Mouse (Mus musculus): ENCODE measurements at regions not wholly inside any gene's neighbourhood (a gene's known extent, or its start where the extent isn't known, plus 50 kb on each side); places are given as distances from the start of the nearest gene placed in this dataset.

DNA sequence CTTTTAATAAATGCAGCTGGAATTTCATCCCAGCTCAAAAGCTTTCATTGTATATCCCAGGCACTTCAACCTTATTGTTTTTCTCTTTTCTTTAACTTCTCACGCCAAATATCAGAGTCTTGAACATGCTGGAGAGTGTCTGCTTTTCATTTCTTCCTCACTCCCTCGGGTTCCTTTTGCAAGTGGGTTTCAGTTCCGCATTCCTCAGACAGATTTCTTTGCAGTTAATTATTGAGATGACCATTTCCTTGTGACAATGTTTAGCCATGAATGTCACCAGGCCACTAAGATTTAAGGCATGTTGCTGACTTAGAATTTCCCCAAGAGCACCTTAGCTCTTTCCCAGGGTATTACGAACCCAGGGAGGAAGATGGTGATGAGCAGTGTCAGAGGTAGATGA lies 417.6 kb upstream of the Rgma start:
- in situ Hi-C loops (cut with MboI; ENCODE audit: low pct_unique_long_range_greater_than_20kb), result no loop called here
- ChIA-PET POLR2A (no interaction called here), CTCF (interaction anchor here (1.0 kb wide), 1 partner anchor 513 kb away, joined by 3 read pairs; no protein-coding TSS in a partner anchor)
- no peak for ATAC-seq
- no peaks in the 10 kb centered on the region for H3K27me3 ChIP-seq
- no peak for TF ChIP-seq CTCF (IDR thresholded peaks at IDR 0.05)
- DNase-seq (ENCODE audit: low read depth, low spot score), result no peak

- ChIA-PET CTCF (interaction anchor here (1.0 kb wide), 1 partner anchor 16 kb away, joined by 4 read pairs; no protein-coding TSS in a partner anchor), POLR2A (no interaction called here)
- ATAC-seq, result no peak
- H3K27me3 ChIP-seq, result no peaks in the 10 kb centered on the region
- no peak for TF ChIP-seq CTCF (IDR thresholded peaks at IDR 0.05)
- in situ Hi-C loops (cut with MboI; ENCODE audit: low pct_unique_long_range_greater_than_20kb), result no loop called here
- DNase-seq (ENCODE audit: low read depth, low spot score), result no peak
Measured at GRCm38 (mm10) chr7:72961321-72961720, 414.0 kb upstream of the Rgma start.

GRCm38 (mm10) chr7:72962815-72963214 lies 412.5 kb upstream of the Rgma start:
- POLR2A ChIA-PET, result no interaction called here
- DNase-seq (ENCODE audit: low read depth, low spot score), result no peak
- TF ChIP-seq CTCF (IDR thresholded peaks at IDR 0.05), result no peak
- ATAC-seq, result no peak
- in situ Hi-C loops (cut with MboI; ENCODE audit: low pct_unique_long_range_greater_than_20kb), result no loop called here
- no peaks in the 10 kb centered on the region for H3K27me3 ChIP-seq
- CTCF ChIA-PET, result no interaction called here

GRCm38 (mm10) chr7:72963908-72964307 lies 411.4 kb upstream of the Rgma start:
- H3K27me3 ChIP-seq, result no peaks in the 10 kb centered on the region
- no peak for DNase-seq (ENCODE audit: low read depth, low spot score)
- no peak for TF ChIP-seq CTCF (IDR thresholded peaks at IDR 0.05)
- in situ Hi-C loops (cut with MboI; ENCODE audit: low pct_unique_long_range_greater_than_20kb), result no loop called here
- ChIA-PET POLR2A (no interaction called here), CTCF (interaction anchor here (1.2 kb wide), 1 partner anchor 39 kb away, joined by 3 read pairs; no protein-coding TSS in a partner anchor)
- no peak for ATAC-seq

- CTCF ChIA-PET, result no interaction called here
- DNase-seq (ENCODE audit: low read depth, low spot score) (no peak), ATAC-seq (no peak)
- POLR2A ChIA-PET, result no interaction called here
- H3K27me3 ChIP-seq, result no peaks in the 10 kb centered on the region
- in situ Hi-C loops (cut with MboI; ENCODE audit: low pct_unique_long_range_greater_than_20kb), result no loop called here
- TF ChIP-seq CTCF (IDR thresholded peaks at IDR 0.05), result no peak
Measured at GRCm38 (mm10) chr7:72968193-72968592, 407.1 kb upstream of the Rgma start.

DNA sequence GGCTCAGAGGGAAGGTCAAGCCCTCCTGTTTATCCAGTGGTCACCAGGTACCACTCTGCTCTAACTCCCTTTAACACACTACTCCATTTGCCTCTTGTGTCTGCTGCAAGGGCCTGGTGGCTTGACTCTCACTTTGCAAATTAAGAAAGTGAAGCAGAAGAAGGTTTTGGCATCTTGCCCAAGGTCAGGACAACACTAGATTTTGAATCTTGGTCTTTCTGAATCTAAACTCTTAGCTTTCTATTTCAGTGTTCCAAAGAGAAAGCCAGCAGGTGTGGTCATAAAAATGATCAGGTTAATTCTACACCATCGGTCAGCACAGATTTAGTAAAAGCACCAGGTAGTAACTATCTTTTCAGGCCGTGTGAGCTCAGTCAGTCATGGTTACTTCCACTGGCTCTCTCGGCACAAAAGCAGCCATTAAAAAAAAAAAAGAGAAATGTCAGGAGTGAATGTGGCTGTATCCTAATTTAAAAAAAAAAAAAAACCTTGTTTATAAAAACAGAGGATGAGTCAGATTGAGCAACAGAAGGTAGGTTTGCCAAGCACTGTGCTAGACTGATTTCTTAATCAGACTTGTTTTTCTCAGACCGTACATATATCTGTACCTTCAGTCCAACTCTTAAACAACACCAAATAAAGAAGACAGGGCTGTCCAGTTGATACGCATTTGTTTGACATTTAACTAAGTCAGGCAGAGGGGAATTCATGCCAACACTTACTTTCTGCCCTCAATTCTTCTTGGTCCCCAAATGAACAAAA lies 403.6 kb upstream of the Rgma start:
- POLR2A ChIA-PET, result no interaction called here
- ATAC-seq (no peak), DNase-seq (ENCODE audit: low read depth, low spot score) (no peak)

GRCm38 (mm10) chr7:72972397-72972796 lies 402.9 kb upstream of the Rgma start:
- ChIA-PET POLR2A (no interaction called here), CTCF (no interaction called here)
- H3K27me3 ChIP-seq, result no peaks in the 10 kb centered on the region
- in situ Hi-C loops (cut with MboI; ENCODE audit: low pct_unique_long_range_greater_than_20kb), result no loop called here
- no peak for ATAC-seq
- no peak for TF ChIP-seq CTCF (IDR thresholded peaks at IDR 0.05)
- DNase-seq (ENCODE audit: low read depth, low spot score), result no peak

More for the DNA sequence above, 403.6 kb upstream of the Rgma start:
- in situ Hi-C loops (cut with MboI; ENCODE audit: low pct_unique_long_range_greater_than_20kb), result no loop called here
- TF ChIP-seq CTCF (IDR thresholded peaks at IDR 0.05), result no peak
- H3K27me3 ChIP-seq, result no peaks in the 10 kb centered on the region
- CTCF ChIA-PET, result no interaction called here

GRCm38 (mm10) chr7:72973771-72974170 lies 401.5 kb upstream of the Rgma start:
- ATAC-seq, result no peak
- TF ChIP-seq CTCF (IDR thresholded peaks at IDR 0.05), result no peak
- in situ Hi-C loops (cut with MboI; ENCODE audit: low pct_unique_long_range_greater_than_20kb), result no loop called here
- POLR2A ChIA-PET, result no interaction called here
- no peak for DNase-seq (ENCODE audit: low read depth, low spot score)
- H3K27me3 ChIP-seq, result no peaks in the 10 kb centered on the region
- CTCF ChIA-PET, result no interaction called here

GRCm38 (mm10) chr7:72974384-72974783 lies 400.9 kb upstream of the Rgma start:
- TF ChIP-seq CTCF (IDR thresholded peaks at IDR 0.05), result no peak
- in situ Hi-C loops (cut with MboI; ENCODE audit: low pct_unique_long_range_greater_than_20kb), result no loop called here

DNA sequence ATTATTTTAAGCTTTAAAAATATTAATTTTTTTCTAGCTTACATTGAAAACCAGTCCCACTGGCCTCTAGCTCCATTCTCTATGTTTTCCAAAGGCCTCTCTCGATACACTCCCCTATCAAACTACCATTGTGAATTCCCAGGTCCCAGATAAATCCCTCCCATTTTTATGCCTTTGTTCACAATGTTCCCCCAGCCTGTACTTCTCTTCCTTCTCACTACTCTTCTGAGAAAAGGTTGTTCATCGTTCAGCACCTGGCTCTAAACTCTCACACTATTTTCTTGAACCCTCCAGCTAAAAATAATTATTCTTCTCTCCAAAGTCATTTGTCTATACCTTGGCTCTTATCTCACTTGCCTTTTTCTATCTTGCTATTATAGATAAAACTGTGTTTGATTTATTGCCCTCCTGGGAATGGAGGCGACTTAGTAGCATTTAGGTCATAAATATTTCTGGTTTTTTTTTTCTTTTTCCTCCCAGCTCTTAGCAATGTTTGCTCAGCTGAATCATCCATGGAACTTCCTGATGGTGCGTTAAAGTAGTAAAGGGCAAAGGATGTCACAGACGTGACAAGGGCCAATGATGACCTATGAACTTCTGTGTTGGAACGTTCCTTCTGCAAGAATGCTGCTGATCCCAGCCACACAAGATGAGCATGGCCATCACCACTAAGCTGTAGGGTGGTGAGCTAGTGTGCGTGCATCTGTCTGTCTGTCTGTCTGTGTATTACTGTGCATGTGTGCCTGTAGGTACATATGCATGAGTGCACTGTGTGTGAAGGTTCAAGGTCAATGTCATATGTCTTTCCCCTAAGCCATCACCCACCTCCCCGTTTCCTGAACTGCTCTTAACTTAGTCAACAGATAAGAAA lies 384.5 kb upstream of the Rgma start:
- in situ Hi-C loops (cut with MboI; ENCODE audit: low pct_unique_long_range_greater_than_20kb), result no loop called here
- no peak for TF ChIP-seq CTCF (IDR thresholded peaks at IDR 0.05)
- no peak for DNase-seq (ENCODE audit: low read depth, low spot score)
- ChIA-PET CTCF (interaction anchor here (1.4 kb wide), 1 partner anchor 103 kb away, joined by 4 read pairs; no protein-coding TSS in a partner anchor), POLR2A (no interaction called here)
- no peak for ATAC-seq
- no peaks in the 10 kb centered on the region for H3K27me3 ChIP-seq

More at GRCm38 (mm10) chr7:72974384-72974783, 400.9 kb upstream of the Rgma start:
- ChIA-PET CTCF (no interaction called here), POLR2A (no interaction called here)
- ATAC-seq (no peak), DNase-seq (ENCODE audit: low read depth, low spot score) (no peak)
- H3K27me3 ChIP-seq, result no peaks in the 10 kb centered on the region

DNA sequence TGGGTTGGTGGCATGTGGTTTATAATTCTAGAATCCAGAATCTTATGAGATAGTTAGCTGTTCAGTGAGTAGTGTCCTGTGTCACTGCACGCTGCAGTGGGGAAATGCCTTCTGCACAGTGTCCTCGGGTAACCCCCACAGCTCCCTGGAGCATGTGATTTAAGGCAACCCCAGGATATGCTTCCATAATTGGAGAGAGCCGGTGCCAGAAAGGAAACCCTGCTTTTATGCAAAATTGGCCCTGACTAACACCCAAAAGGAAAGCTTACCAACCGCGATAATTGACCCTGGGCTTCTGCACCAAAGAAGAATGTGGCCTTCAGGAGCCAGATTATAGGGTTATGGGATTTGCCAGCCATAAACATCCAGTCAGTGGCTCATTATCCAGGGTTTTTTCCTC lies 376.9 kb upstream of the Rgma start:
- no peak for TF ChIP-seq CTCF (IDR thresholded peaks at IDR 0.05)
- ChIA-PET CTCF (interaction anchor here (0.9 kb wide), 1 partner anchor 11 kb away, joined by 3 read pairs; no protein-coding TSS in a partner anchor), POLR2A (interaction anchor here (0.5 kb wide), 1 partner anchor 36 kb away, joined by 5 read pairs; no protein-coding TSS in a partner anchor)
- ATAC-seq (peak; percentile 78), DNase-seq (ENCODE audit: low read depth, low spot score) (peak; percentile 22)
- in situ Hi-C loops (cut with MboI; ENCODE audit: low pct_unique_long_range_greater_than_20kb), result no loop called here
- no peaks in the 10 kb centered on the region for H3K27me3 ChIP-seq

All from Patski (cell line).